Mouse (Mus musculus): ENCODE measurements around the gene Tcte3.
"Not testable (repeated sequence)": the region's sequence is repeated elsewhere in the genome, so short reads cannot be mapped to it uniquely, and the experiment has no call there.

Tcte3 gene

DNA sequence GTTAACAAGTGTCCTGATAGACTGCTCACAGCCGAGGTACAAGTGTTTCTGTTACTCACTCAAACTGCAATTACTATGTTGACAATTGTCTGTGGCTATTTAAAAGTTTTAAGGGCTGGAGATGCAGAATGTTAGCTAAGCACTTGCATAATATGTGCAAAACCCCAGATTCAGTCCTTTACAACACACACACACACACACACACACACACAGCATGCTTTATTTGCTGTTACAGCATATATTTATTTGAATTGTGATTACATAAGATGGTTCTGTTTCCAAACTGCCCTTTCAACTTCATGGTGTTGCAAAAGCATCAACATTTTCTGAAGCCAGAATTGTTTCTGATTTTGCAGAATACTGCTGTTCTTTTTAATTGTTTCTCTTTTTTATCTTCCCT, 9.1 kb upstream of the Tcte3 start:
- in situ Hi-C loops (cut with MboI; ENCODE audit: low sequenced_read_pairs): loop anchor here (25.0 kb wide), 2 partner anchors 412 to 712 kb away; no protein-coding TSS in a partner anchor

DNA sequence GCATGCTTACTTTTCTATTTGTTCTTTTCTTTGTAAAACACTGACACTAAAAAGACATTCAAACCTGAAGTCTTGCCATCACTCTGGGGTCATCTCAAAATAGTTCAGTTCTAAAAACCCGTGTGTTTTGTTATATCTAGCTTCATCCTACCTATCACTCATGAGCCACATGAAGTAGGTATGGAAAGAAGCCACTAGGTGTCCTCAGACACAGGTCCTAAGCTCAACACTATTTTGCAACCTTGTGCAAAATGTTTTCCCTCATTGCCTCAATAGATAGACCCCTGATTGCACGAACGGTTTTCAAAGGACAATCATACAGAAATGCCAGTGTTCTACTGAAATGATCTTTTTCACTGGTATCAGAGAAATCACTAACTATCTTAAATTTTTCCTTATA, 833 bp downstream of the Tcte3 start:
- in situ Hi-C loops (cut with MboI; ENCODE audit: low sequenced_read_pairs): not testable (repeated sequence)

DNA sequence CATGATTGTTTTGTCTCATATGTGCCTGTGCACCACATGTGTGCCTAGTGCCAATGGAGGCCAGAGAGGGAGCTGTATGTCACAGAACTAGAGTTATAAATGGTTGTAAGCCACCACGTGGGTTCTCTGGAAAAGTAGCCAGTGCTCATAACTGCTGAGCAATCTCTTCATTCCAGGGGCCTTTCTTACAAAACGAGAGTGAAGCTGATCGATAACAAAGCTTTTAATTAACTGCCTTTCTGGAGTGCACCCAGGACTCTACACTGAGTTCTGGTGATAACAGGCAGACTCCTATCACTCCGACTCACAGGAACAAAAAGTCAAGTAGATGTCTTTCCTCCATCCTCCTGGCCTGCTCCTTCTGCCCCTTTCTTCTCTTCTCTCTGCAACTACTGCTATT, 9.9 kb downstream of the Tcte3 start:
- in situ Hi-C loops (cut with MboI; ENCODE audit: low sequenced_read_pairs): not testable (repeated sequence)

DNA sequence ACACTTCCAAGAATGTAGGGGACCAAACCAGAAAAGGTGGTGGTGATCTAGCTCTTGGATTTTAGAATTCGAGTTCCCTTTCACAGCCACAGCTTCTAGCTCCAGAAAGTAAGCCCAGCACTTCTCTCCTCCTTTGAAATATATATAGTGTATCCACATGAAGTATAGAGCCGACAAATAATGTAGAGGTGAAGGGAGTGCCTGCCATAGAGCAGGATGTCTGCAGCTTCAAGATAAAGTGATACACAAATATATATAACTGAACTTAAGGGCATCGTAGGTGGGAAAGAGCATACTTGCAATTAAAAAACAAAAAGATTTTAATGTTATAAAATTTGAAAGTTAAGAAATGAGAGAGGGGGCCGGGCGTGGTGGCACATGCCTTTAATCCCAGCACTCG, 15.8 kb downstream of the Tcte3 start:
- in situ Hi-C loops (cut with MboI; ENCODE audit: low sequenced_read_pairs): not testable (repeated sequence)

DNA sequence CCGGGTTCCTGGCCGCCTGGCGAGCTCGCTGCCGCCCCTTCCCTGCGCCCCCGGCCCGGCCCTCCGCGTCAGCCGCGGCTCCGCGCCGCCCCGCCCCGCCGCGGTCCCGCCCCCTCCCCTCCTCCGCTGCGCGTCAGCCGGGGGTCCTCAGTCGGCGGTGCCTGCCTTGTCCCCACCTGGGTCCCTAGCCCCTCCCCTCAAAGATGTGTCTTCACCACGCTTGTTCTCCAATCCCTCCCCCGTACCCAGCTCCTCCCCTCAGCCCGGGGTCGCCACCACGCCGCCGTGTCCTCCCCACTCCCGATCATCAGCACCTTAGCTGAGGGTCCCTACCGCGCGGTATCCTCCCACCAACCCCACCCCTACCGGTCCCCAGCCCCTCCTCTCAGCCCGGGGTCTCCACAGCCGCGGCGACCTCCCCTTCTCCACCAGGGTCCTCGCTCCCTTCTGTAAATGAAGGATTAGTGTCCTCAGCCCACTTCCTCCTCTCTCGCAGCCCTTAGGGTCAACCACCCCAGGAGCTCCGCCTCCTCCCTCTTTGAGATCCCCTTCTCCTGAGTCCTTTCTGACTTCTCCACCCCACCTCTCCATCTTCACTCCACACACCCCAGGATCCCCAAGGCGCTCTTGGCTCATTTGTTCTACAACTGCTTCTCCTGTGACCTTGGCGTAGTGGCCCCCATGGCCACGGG, 16.6 kb downstream of the Tcte3 start:
- in situ Hi-C loops (cut with MboI; ENCODE audit: low sequenced_read_pairs): not testable (repeated sequence)

DNA sequence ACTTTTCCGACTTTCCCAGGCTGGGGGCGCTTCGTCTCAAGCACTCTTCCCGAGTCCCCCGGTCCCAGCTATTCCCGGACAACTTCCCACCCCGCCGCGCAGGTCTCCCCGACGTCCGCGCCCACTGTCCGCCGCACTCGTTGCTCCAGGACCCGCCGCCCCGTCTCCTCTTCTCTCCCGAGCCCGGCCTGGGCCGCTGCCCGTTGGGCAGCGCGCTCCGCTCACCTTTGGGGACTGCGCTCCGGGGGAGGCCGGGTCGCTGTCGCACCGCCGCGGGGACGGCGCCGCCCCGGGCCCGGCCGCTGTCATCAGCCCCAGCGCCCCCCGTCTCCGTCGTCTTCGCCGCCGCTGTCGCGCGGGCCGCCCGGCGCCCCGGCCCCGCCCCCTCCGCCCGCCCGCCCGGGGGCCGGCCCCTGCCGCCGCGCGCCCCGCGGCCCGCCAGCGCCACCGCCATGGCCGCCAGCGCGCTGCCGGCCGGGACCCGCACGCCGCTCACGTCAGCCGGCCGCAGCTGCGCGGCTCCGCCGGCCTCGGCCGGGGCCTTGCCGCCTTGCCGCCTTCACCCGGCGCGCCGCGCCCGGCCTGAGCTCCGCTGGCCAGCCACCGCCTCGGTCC, 17.3 kb downstream of the Tcte3 start:
- in situ Hi-C loops (cut with MboI; ENCODE audit: low sequenced_read_pairs): not testable (repeated sequence)

DNA sequence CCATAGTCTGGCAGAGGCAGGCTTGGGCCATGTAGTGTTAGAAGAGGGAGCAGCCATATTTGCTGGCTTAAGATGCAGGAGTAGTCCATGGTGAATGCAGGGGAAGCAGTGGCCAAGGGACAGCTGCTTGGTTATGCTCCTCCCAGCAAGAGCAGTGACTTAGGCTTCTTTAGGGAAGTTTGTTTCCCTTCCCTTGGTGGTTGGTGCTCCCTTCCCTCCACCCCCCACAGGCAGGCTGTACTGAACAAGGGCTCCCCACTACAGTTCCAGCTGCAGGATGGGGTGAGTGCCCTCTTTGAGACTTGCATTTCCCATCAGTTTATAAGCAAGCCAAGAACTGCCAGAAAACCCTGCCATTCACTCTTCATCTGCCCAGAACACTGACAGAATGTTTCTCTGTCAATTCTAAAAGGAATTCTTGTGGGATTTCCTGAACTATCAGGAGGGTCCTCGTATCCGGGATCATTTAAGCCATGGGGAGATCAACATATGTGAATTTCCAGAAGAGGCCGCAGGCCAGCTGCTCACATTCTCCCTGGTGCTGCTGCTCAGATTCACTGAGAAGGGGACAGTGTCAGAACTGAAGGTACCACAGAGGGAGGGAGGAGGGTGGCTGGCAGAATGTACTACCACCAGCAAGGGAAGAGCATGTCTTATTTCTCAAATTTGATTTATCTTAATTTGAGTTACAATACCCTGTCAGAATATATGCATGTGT, 19.6 kb downstream of the Tcte3 start:
- in situ Hi-C loops (cut with MboI; ENCODE audit: low sequenced_read_pairs): not testable (repeated sequence)

DNA sequence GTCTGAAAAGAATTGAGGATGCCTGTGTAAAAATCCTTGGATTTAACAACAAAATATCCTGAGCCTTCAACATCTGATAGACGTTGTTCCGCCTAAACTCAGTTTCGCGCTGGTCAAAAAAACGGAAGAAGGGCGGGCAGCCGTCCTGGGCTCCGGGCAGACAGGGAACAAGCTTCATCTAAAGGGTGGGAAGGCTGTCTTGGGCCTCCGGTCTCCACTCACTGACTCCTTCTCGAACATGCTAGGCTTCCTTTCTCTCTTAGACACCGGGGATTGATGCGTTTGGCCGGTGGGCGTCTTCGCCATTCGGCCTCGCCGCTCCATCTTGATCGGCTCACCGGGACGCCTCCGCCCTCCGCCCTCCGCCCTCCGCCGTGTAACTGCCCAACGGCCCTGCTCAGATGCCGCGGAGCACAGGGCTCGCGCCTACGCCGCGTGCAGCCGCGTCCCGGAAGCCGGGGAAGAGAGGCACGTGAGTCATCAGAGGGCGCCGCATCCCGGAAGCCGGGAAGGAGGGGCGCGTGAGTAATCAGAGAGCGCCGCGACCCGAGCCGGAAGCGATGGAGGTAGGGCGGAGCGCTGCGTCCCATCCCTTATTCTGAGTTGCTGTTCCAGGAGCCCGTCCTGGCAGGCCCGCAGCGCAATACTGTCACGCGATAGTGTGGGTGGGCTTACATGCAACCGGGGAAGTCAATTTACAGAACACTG, 31.4 kb downstream of the Tcte3 start, which contains the start of gene Gm3435:
Gm3435 (plus strand) TSS at position 471 of the 708 bp plus-strand sequence.
- in situ Hi-C loops (cut with MboI; ENCODE audit: low sequenced_read_pairs): not testable (repeated sequence)

DNA sequence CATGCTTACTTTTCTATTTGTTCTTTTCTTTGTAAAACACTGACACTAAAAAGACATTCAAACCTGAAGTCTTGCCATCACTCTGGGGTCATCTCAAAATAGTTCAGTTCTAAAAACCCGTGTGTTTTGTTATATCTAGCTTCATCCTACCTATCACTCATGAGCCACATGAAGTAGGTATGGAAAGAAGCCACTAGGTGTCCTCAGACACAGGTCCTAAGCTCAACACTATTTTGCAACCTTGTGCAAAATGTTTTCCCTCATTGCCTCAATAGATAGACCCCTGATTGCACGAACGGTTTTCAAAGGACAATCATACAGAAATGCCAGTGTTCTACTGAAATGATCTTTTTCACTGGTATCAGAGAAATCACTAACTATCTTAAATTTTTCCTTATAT, 32.2 kb downstream of the Tcte3 start:
- in situ Hi-C loops (cut with MboI; ENCODE audit: low sequenced_read_pairs): not testable (repeated sequence)

DNA sequence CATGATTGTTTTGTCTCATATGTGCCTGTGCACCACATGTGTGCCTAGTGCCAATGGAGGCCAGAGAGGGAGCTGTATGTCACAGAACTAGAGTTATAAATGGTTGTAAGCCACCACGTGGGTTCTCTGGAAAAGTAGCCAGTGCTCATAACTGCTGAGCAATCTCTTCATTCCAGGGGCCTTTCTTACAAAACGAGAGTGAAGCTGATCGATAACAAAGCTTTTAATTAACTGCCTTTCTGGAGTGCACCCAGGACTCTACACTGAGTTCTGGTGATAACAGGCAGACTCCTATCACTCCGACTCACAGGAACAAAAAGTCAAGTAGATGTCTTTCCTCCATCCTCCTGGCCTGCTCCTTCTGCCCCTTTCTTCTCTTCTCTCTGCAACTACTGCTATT, 41.2 kb downstream of the Tcte3 start:
- in situ Hi-C loops (cut with MboI; ENCODE audit: low sequenced_read_pairs): not testable (repeated sequence)

DNA sequence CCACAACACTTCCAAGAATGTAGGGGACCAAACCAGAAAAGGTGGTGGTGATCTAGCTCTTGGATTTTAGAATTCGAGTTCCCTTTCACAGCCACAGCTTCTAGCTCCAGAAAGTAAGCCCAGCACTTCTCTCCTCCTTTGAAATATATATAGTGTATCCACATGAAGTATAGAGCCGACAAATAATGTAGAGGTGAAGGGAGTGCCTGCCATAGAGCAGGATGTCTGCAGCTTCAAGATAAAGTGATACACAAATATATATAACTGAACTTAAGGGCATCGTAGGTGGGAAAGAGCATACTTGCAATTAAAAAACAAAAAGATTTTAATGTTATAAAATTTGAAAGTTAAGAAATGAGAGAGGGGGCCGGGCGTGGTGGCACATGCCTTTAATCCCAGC, 47.1 kb downstream of the Tcte3 start:
- in situ Hi-C loops (cut with MboI; ENCODE audit: low sequenced_read_pairs): not testable (repeated sequence)

DNA sequence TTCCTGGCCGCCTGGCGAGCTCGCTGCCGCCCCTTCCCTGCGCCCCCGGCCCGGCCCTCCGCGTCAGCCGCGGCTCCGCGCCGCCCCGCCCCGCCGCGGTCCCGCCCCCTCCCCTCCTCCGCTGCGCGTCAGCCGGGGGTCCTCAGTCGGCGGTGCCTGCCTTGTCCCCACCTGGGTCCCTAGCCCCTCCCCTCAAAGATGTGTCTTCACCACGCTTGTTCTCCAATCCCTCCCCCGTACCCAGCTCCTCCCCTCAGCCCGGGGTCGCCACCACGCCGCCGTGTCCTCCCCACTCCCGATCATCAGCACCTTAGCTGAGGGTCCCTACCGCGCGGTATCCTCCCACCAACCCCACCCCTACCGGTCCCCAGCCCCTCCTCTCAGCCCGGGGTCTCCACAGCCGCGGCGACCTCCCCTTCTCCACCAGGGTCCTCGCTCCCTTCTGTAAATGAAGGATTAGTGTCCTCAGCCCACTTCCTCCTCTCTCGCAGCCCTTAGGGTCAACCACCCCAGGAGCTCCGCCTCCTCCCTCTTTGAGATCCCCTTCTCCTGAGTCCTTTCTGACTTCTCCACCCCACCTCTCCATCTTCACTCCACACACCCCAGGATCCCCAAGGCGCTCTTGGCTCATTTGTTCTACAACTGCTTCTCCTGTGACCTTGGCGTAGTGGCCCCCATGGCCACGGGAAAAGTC, 48.0 kb downstream of the Tcte3 start:
- in situ Hi-C loops (cut with MboI; ENCODE audit: low sequenced_read_pairs): not testable (repeated sequence)

DNA sequence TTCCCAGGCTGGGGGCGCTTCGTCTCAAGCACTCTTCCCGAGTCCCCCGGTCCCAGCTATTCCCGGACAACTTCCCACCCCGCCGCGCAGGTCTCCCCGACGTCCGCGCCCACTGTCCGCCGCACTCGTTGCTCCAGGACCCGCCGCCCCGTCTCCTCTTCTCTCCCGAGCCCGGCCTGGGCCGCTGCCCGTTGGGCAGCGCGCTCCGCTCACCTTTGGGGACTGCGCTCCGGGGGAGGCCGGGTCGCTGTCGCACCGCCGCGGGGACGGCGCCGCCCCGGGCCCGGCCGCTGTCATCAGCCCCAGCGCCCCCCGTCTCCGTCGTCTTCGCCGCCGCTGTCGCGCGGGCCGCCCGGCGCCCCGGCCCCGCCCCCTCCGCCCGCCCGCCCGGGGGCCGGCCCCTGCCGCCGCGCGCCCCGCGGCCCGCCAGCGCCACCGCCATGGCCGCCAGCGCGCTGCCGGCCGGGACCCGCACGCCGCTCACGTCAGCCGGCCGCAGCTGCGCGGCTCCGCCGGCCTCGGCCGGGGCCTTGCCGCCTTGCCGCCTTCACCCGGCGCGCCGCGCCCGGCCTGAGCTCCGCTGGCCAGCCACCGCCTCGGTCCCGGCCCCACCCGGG, 48.7 kb downstream of the Tcte3 start:
- in situ Hi-C loops (cut with MboI; ENCODE audit: low sequenced_read_pairs): not testable (repeated sequence)

DNA sequence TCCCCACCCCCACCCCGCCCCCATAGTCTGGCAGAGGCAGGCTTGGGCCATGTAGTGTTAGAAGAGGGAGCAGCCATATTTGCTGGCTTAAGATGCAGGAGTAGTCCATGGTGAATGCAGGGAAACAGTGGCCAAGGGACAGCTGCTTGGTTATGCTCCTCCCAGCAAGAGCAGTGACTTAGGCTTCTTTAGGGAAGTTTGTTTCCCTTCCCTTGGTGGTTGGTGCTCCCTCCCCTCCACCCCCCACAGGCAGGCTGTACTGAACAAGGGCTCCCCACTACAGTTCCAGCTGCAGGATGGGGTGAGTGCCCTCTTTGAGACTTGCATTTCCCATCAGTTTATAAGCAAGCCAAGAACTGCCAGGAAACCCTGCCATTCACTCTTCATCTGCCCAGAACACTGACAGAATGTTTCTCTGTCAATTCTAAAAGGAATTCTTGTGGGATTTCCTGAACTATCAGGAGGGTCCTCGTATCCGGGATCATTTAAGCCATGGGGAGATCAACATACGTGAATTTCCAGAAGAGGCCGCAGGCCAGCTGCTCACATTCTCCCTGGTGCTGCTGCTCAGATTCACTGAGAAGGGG, 51.1 kb downstream of the Tcte3 start:
- in situ Hi-C loops (cut with MboI; ENCODE audit: low sequenced_read_pairs): not testable (repeated sequence)

DNA sequence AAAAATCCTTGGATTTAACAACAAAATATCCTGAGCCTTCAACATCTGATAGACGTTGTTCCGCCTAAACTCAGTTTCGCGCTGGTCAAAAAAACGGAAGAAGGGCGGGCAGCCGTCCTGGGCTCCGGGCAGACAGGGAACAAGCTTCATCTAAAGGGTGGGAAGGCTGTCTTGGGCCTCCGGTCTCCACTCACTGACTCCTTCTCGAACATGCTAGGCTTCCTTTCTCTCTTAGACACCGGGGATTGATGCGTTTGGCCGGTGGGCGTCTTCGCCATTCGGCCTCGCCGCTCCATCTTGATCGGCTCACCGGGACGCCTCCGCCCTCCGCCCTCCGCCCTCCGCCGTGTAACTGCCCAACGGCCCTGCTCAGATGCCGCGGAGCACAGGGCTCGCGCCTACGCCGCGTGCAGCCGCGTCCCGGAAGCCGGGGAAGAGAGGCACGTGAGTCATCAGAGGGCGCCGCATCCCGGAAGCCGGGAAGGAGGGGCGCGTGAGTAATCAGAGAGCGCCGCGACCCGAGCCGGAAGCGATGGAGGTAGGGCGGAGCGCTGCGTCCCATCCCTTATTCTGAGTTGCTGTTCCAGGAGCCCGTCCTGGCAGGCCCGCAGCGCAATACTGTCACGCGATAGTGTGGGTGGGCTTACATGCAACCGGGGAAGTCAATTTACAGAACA, 62.8 kb downstream of the Tcte3 start, which contains the start of the genes 9030025P20Rik and Gm3417:
9030025P20Rik (plus strand) TSS at position 107 of the 677 bp plus-strand sequence.
Gm3417 (minus strand) TSS at position 429 of the 677 bp plus-strand sequence.
- in situ Hi-C loops (cut with MboI; ENCODE audit: low sequenced_read_pairs): not testable (repeated sequence)

DNA sequence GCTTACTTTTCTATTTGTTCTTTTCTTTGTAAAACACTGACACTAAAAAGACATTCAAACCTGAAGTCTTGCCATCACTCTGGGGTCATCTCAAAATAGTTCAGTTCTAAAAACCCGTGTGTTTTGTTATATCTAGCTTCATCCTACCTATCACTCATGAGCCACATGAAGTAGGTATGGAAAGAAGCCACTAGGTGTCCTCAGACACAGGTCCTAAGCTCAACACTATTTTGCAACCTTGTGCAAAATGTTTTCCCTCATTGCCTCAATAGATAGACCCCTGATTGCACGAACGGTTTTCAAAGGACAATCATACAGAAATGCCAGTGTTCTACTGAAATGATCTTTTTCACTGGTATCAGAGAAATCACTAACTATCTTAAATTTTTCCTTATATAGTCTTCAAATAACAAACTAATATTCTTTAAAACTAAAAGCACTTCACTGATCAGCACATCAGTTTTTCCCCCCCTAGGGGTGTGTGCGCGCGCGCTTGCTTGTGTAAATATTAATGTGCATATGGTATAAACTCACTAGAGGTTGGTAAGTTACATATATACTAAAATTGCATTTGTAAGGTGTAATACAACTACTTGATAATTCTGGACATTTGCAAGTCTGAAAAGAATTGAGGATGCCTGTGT, 63.4 kb downstream of the Tcte3 start:
- in situ Hi-C loops (cut with MboI; ENCODE audit: low sequenced_read_pairs): not testable (repeated sequence)
